Mouse (Mus musculus): ENCODE data around the gene Cd48.
"Not testable (repeated sequence)": the region's sequence is repeated elsewhere in the genome, so short reads cannot be mapped to it uniquely, and the experiment has no call there.

The Cd48 gene

GRCm38 (mm10) chr1:171681531-171682299 lies at the start of gene Cd48:
Cd48 (plus strand) TSS chr1:171682009.
- no peak for DNase-seq (ENCODE audit: low read depth, low spot score)

GRCm38 (mm10) chr1:171635696-171636095 lies 46.1 kb upstream of the Cd48 start:
- DNase-seq (ENCODE audit: low read depth, low spot score), result no peak

- DNase-seq (ENCODE audit: low read depth, low spot score), result no peak
Observed at GRCm38 (mm10) chr1:171637101-171637500, 44.7 kb upstream of the Cd48 start.

- DNase-seq (ENCODE audit: low read depth, low spot score), result no peak
Observed at GRCm38 (mm10) chr1:171638686-171639085, 43.1 kb upstream of the Cd48 start.

- no peak for DNase-seq (ENCODE audit: low read depth, low spot score)
Observed at GRCm38 (mm10) chr1:171640796-171641195, 41.0 kb upstream of the Cd48 start.

GRCm38 (mm10) chr1:171643612-171644011 lies 38.2 kb upstream of the Cd48 start:
- DNase-seq (ENCODE audit: low read depth, low spot score), result no peak

GRCm38 (mm10) chr1:171646429-171646940 lies 35.3 kb upstream of the Cd48 start:
- DNase-seq (ENCODE audit: low read depth, low spot score), result no peak

GRCm38 (mm10) chr1:171647716-171648115 lies 34.1 kb upstream of the Cd48 start:
- no peak for DNase-seq (ENCODE audit: low read depth, low spot score)

- DNase-seq (ENCODE audit: low read depth, low spot score), result no peak
Observed at GRCm38 (mm10) chr1:171648840-171649239, 33.0 kb upstream of the Cd48 start.

GRCm38 (mm10) chr1:171652734-171653133 lies 29.1 kb upstream of the Cd48 start, which contains the start of gene Slamf7:
Slamf7 (minus strand) TSS chr1:171653035.
- DNase-seq (ENCODE audit: low read depth, low spot score), result no peak

- no peak for DNase-seq (ENCODE audit: low read depth, low spot score)
Observed at GRCm38 (mm10) chr1:171658561-171658991, 23.2 kb upstream of the Cd48 start.

GRCm38 (mm10) chr1:171660423-171660822 lies 21.4 kb upstream of the Cd48 start:
- no peak for DNase-seq (ENCODE audit: low read depth, low spot score)

GRCm38 (mm10) chr1:171661482-171661881 lies 20.3 kb upstream of the Cd48 start:
- no peak for DNase-seq (ENCODE audit: low read depth, low spot score)

GRCm38 (mm10) chr1:171663757-171664156 lies 18.1 kb upstream of the Cd48 start:
- no peak for DNase-seq (ENCODE audit: low read depth, low spot score)

- DNase-seq (ENCODE audit: low read depth, low spot score), result no peak
Observed at GRCm38 (mm10) chr1:171666350-171666749, 15.5 kb upstream of the Cd48 start.

- no peak for DNase-seq (ENCODE audit: low read depth, low spot score)
Observed at GRCm38 (mm10) chr1:171667160-171667559, 14.6 kb upstream of the Cd48 start.

- DNase-seq (ENCODE audit: low read depth, low spot score), result not testable (repeated sequence)
Observed at GRCm38 (mm10) chr1:171672451-171672850, 9.4 kb upstream of the Cd48 start.

- DNase-seq (ENCODE audit: low read depth, low spot score), result no peak
Observed at GRCm38 (mm10) chr1:171672854-171673475, 8.8 kb upstream of the Cd48 start.

GRCm38 (mm10) chr1:171674467-171674866 lies 7.3 kb upstream of the Cd48 start:
- no peak for DNase-seq (ENCODE audit: low read depth, low spot score)

GRCm38 (mm10) chr1:171677721-171678120 lies 4.1 kb upstream of the Cd48 start:
- DNase-seq (ENCODE audit: low read depth, low spot score), result no peak

- no peak for DNase-seq (ENCODE audit: low read depth, low spot score)
Observed at GRCm38 (mm10) chr1:171681009-171681408, 800 bp upstream of the Cd48 start.

GRCm38 (mm10) chr1:171684923-171685322 lies 3.1 kb downstream of the Cd48 start:
- DNase-seq (ENCODE audit: low read depth, low spot score), result no peak

GRCm38 (mm10) chr1:171687320-171687719 lies 5.5 kb downstream of the Cd48 start:
- no peak for DNase-seq (ENCODE audit: low read depth, low spot score)
